Mouse (Mus musculus): Measurements from ENCODE around the gene Tas2r108. TPM values are rescaled to one million over a fixed set of nuclear protein-coding genes. Genes with fewer than 3 reads are reported as not detected.

Tas2r108 gene
- not detected for polyA plus RNA-seq (2012; fragmentation: generic; extraction: Trizol)

DNA sequence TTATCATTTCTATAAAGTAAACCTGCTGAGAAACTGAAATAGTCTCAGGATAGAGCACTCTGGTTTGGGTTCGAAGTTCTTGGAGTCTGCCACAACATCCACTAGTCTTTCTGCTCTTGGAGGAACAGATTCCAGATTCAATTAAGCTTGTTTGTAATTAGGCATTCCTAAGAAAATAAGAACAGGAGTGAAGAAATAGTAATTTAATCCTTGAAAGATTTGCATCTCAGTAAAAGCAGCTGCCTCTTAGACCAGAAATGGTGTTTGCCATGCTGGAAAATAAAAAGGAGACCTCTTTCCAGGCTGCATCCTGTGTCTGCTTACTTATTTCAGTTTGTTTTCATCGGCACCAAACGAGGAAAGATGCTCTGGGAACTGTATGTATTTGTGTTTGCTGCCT is at the start of gene Tas2r108:
Tas2r108 (plus strand) TSS at position 301 of the 400 bp plus-strand sequence.

DNA sequence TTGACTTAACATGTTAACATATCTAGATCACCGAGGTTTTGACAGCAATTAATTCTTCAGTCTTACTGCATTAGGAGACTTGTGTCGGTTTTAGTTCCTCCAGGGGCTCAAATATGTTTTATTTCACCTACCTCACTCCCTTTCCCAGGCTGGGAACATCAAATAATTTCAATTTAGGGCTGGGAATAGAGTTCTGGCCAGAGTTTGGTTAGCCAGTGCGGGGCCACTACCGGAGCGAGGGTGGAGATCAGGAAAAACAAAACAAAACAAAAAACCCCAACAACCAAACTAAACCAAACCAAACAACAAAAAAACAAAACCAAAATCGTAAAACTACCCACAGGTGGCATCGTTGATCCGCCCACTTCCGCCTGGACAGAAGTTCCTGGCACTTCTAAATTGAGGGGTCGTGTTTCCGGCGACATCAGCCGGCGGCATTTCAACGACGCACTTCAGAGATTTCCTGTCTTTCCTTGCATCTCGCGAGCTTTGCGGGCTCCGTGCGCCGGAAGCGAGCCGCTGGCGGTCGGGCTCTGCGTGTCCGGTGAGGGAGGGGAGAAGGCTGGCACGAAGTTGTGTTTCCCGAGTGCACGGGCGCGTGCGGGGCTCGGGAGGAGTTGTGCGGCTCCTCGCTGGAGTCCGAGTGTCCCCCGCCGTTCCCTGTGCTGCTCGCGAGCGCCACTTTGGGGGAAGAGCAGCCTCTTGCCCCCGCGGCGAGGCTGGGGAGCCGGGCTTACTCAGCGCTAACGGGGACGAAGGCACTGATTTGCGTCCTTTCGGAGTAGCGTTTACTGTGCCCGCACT is 22.2 kb upstream of the Tas2r108 start, which contains the start of gene Ssbp1:
Ssbp1 (plus strand) TSS at position 437 of the 804 bp plus-strand sequence.

DNA sequence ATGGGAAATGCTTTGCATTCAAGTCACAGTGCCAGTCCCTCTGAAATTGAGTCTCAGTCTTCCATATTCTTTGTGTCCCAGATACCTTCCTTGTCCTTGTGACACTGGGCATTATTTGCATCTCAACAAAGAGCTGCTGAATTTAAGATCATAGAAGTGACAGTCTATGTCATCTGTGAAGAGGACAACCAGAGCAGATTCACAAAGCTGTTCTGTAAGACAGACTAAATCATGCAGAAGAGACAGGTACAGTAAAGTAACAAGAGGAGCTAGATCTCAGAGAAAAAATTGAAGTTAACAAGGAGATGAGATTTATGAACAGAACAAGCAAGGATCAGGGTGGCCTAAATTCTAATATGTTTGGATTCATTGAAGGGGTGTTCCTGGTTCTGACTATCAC is 2.4 kb upstream of the Tas2r108 start, which contains the start of gene Tas2r137:
Tas2r137 (plus strand) TSS at position 301 of the 400 bp plus-strand sequence.

DNA sequence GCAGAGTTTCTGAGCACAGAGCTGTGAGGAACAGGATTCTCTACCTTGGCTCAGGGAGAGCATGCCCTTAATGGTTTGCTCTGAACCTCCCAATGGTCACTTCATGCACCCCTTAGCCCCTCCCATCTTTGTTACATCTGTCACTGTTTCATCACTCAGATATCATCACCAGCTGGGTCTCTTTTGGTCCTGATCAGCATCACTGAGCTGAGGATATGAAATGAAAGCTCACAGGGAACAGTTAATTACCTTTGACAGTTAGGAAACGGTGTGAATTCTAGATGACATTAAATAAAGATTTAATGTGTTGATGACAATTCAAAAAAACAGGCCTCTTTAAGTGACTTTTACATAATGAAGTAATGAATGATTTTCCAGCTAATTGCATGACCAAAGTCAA is 26.1 kb downstream of the Tas2r108 start, which contains the start of gene Prss37:
Prss37 (minus strand) TSS at position 101 of the 400 bp plus-strand sequence.

Other genes starting within 250 kb of the Tas2r108 start
- gene Agk, start 168.4 kb upstream of the Tas2r108 start, polyA plus RNA-seq (2012; fragmentation: generic; extraction: Trizol): 1 to 10 TPM; 1.3 to 7.2 TPM
- gene E330009J07Rik, start 57.4 kb upstream of the Tas2r108 start, polyA plus RNA-seq (2012; fragmentation: generic; extraction: Trizol): under 1 TPM; 0.32 to 0.34 TPM
- gene Wee2, start 54.4 kb upstream of the Tas2r108 start, polyA plus RNA-seq (2012; fragmentation: generic; extraction: Trizol): not detected
- 10 to 100 TPM in 1 of 2 experiments, 1 to 10 TPM in 1; 2.8 to 25.4 TPM for gene Ssbp1, start 22.2 kb upstream of the Tas2r108 start, polyA plus RNA-seq (2012; fragmentation: generic; extraction: Trizol)
- gene Tas2r137, start 2.3 kb upstream of the Tas2r108 start, polyA plus RNA-seq (2012; fragmentation: generic; extraction: Trizol): not detected
- not detected for gene Prss37, start 26.0 kb downstream of the Tas2r108 start, polyA plus RNA-seq (2012; fragmentation: generic; extraction: Trizol)
- gene Olfr461, start 61.5 kb downstream of the Tas2r108 start, polyA plus RNA-seq (2012; fragmentation: generic; extraction: Trizol): not detected
- not detected for gene Olfr460, start 76.0 kb downstream of the Tas2r108 start, polyA plus RNA-seq (2012; fragmentation: generic; extraction: Trizol)
- not detected for gene Clec5a, start 92.3 kb downstream of the Tas2r108 start, polyA plus RNA-seq (2012; fragmentation: generic; extraction: Trizol)
- not detected for gene Tas2r138, start 119.8 kb downstream of the Tas2r108 start, polyA plus RNA-seq (2012; fragmentation: generic; extraction: Trizol)
- under 1 TPM; 0.01 to 0.02 TPM for gene Mgam, start 135.3 kb downstream of the Tas2r108 start, polyA plus RNA-seq (2012; fragmentation: generic; extraction: Trizol)